Mouse (Mus musculus): ENCODE measurements at regions not wholly inside any gene's neighbourhood (a gene's known extent, or its start where the extent isn't known, plus 50 kb on each side); places are given as distances from the start of the nearest gene placed in this dataset.

- DNase-seq = no peak
Measured at GRCm38 (mm10) chr5:126023906-126024305, 492.3 kb downstream of the Tmem132b start.

GRCm38 (mm10) chr5:126034846-126035245 lies 503.3 kb downstream of the Tmem132b start:
- no peak for DNase-seq

- no peak for DNase-seq
Measured at GRCm38 (mm10) chr5:126036686-126037085, 505.1 kb downstream of the Tmem132b start.

- no peak for DNase-seq
Measured at GRCm38 (mm10) chr5:126045761-126046160, 514.2 kb downstream of the Tmem132b start.

GRCm38 (mm10) chr5:126063644-126064043 lies 532.1 kb downstream of the Tmem132b start:
- no peak for DNase-seq

GRCm38 (mm10) chr5:126079281-126079838 lies 547.8 kb downstream of the Tmem132b start:
- DNase-seq = no peak

GRCm38 (mm10) chr5:126088251-126088914 lies 556.8 kb downstream of the Tmem132b start:
- no peak for DNase-seq

- DNase-seq = no peak
Measured at GRCm38 (mm10) chr5:126093196-126093595, 561.6 kb downstream of the Tmem132b start.

- no peak for DNase-seq
Measured at GRCm38 (mm10) chr5:126096616-126097261, 565.2 kb downstream of the Tmem132b start.

GRCm38 (mm10) chr5:126097262-126097628 lies 565.7 kb downstream of the Tmem132b start:
- DNase-seq = no peak

- DNase-seq = no peak
Measured at GRCm38 (mm10) chr5:126098433-126098832, 566.9 kb downstream of the Tmem132b start.

- DNase-seq = no peak
Measured at GRCm38 (mm10) chr5:126099931-126100330, 568.4 kb downstream of the Tmem132b start.

GRCm38 (mm10) chr5:126104464-126104863 lies 572.9 kb downstream of the Tmem132b start:
- DNase-seq = no peak

- DNase-seq = no peak
Measured at GRCm38 (mm10) chr5:126104883-126105282, 573.3 kb downstream of the Tmem132b start.

GRCm38 (mm10) chr5:126105446-126105845 lies 573.9 kb downstream of the Tmem132b start:
- DNase-seq = no peak

GRCm38 (mm10) chr5:126107020-126107419 lies 575.4 kb downstream of the Tmem132b start:
- DNase-seq = no peak

- DNase-seq = no peak
Measured at GRCm38 (mm10) chr5:126108837-126109236, 577.3 kb downstream of the Tmem132b start.

- DNase-seq = no peak
Measured at GRCm38 (mm10) chr5:126117291-126117690, 585.7 kb downstream of the Tmem132b start.

- no peak for DNase-seq
Measured at GRCm38 (mm10) chr5:126117906-126118521, 586.4 kb downstream of the Tmem132b start.

GRCm38 (mm10) chr5:126118731-126119130 lies 587.2 kb downstream of the Tmem132b start:
- DNase-seq = no peak

- no peak for DNase-seq
Measured at GRCm38 (mm10) chr5:126123216-126123615, 591.6 kb downstream of the Tmem132b start.

- no peak for DNase-seq
Measured at GRCm38 (mm10) chr5:126127486-126127885, 595.9 kb downstream of the Tmem132b start.

GRCm38 (mm10) chr5:126148908-126149307 lies 617.3 kb downstream of the Tmem132b start:
- no peak for DNase-seq
